Mouse (Mus musculus) midbrain, embryonic 13.5 days (tissue): ENCODE data around the gene Twist2. TPM values are rescaled to one million over a fixed set of nuclear protein-coding genes. Genes with fewer than 3 reads are reported as not detected.

Source experiments
- ATAC-seq: fragments of 200-750 bp; cut with Nextera tagmentation; 2 replicates; pipeline ENCODE4 v1.8.0; 2017; ENCODE audit warnings: mild to moderate bottlenecking, moderate TSS enrichment, moderate library complexity
- H3K27ac ChIP-seq: fragments of 300-500 bp; sonication (generic); 2 replicates; pipeline ENCODE4 v1.5.1; 2015; ENCODE audit warnings: inconsistent platforms, mild to moderate bottlenecking, moderate library complexity
- H3K27me3 ChIP-seq: fragments of 300-500 bp; sonication (generic); 2 replicates; pipeline ENCODE4 v1.6.1; 2015; ENCODE audit warnings: mild to moderate bottlenecking, inconsistent platforms
- H3K36me3 ChIP-seq: fragments of 300-500 bp; sonication (generic); 2 replicates; pipeline ENCODE4 v1.6.1; 2015; ENCODE audit warnings: mild to moderate bottlenecking, inconsistent platforms
- H3K4me1 ChIP-seq: fragments of 300-500 bp; sonication (generic); replicated peaks from 2 replicates; pipeline ENCODE4 v1.6.1; 2015; ENCODE audit warnings: inconsistent platforms
- H3K4me2 ChIP-seq: fragments of 300-500 bp; sonication (generic); replicated peaks from 2 replicates; pipeline ENCODE4 v1.6.1; 2015; ENCODE audit warnings: moderate library complexity, mild to moderate bottlenecking, inconsistent platforms
- H3K4me3 ChIP-seq: fragments of 300-500 bp; sonication (generic); replicated peaks from 2 replicates; pipeline ENCODE4 v1.5.1; 2015; ENCODE audit warnings: mild to moderate bottlenecking, inconsistent platforms
- H3K9ac ChIP-seq: fragments of 300-500 bp; sonication (generic); replicated peaks from 2 replicates; pipeline ENCODE4 v1.6.1; 2015; ENCODE audit warnings: mild to moderate bottlenecking, inconsistent platforms
- H3K9me3 ChIP-seq: fragments of 300-500 bp; sonication (generic); 2 replicates; pipeline ENCODE4 v1.6.1; 2016; ENCODE audit warnings: mild to moderate bottlenecking, inconsistent platforms
- WGBS: fragments of 180-500 bp; shearing (Covaris S2); methylation state at CpG from one replicate; pipeline ENCODE4 v1.1.7; 2015; 5-methylcytosine and 5-hydroxymethylcytosine counted together
- polyA plus RNA-seq: library from polyadenylated mRNA; unstranded; fragments of >200 nt; fragmentation: Nextera tagmentation; extraction: Ambion mirVana; gene quantifications from 2 replicates; pipeline ENCODE4 v1.2.1, GENCODE M21; 2015

Twist2 gene
- polyA plus RNA-seq, 1 experiment from 2014 or later, result 1.3 TPM

- H3K36me3 ChIP-seq, result no peaks in the 10 kb centered on the region
- H3K27ac ChIP-seq, result no peak overlapping the region
- ATAC-seq, result no peak
- no peaks in the 10 kb centered on the region for H3K27me3 ChIP-seq
- no peak overlapping the region for H3K4me3 ChIP-seq
- H3K9me3 ChIP-seq, result no peaks in the 10 kb centered on the region
- 93% methylated on average over 4 of the region's 4 CpGs for WGBS
- H3K9ac ChIP-seq, result no peak overlapping the region
- 0 out of 2 replicates have a peak, but pooled peaks cover 4% of the 10 kb centered on the region for H3K4me1 ChIP-seq
- no peak overlapping the region for H3K4me2 ChIP-seq
These were observed 21.1 kb downstream of the Twist2 start for GRCm38 (mm10) chr1:91822316-91822824.

GRCm38 (mm10) chr1:91823530-91823929 lies 22.3 kb downstream of the Twist2 start:
- Histone ChIP-seq H3K4me3 (no peak overlapping the region), H3K27me3 (no peaks in the 10 kb centered on the region), H3K9me3 (no peaks in the 10 kb centered on the region), H3K36me3 (no peaks in the 10 kb centered on the region), H3K4me1 (0 out of 2 replicates have a peak, but pooled peaks cover 4% of the 10 kb centered on the region), H3K27ac (no peak overlapping the region), H3K9ac (no peak overlapping the region), H3K4me2 (no peak overlapping the region)
- WGBS, result 74% methylated on average over 3 of the region's 3 CpGs
- no peak for ATAC-seq

DNA sequence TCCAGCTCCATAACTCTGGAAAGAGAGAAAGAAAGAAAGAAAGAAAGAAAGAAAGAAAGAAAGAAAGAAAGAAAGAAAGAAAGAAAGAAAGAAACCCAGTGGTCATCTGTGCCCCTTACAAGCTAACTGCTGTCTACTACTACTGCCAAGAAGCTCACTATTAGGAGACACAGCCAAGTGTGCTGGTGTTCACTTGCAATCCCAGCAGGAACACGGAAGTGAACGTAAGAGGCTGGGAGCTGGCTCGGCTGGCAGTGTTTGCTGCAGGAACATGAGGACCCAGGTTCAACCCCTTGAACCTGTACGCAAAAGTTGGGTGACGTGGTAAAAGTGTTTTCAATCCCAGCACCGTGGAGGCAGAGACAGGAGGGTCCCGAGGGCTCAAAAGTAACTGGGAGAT lies 22.7 kb downstream of the Twist2 start:
- 91% methylated on average over 7 of the region's 7 CpGs for WGBS

GRCm38 (mm10) chr1:91825261-91825660 lies 24.0 kb downstream of the Twist2 start:
- H3K9me3 ChIP-seq, result no peaks in the 10 kb centered on the region
- H3K27me3 ChIP-seq, result no peaks in the 10 kb centered on the region
- H3K4me2 ChIP-seq, result no peak overlapping the region
- WGBS, result 55% methylated on average over 4 of the region's 4 CpGs
- H3K9ac ChIP-seq, result no peak overlapping the region
- H3K27ac ChIP-seq, result no peak overlapping the region
- no peak overlapping the region for H3K4me3 ChIP-seq
- 0 out of 2 replicates have a peak, but pooled peaks cover 4% of the 10 kb centered on the region for H3K4me1 ChIP-seq
- ATAC-seq, result no peak
- H3K36me3 ChIP-seq, result no peaks in the 10 kb centered on the region

More for the DNA sequence above, 22.7 kb downstream of the Twist2 start:
- Histone ChIP-seq H3K9me3 (no peaks in the 10 kb centered on the region), H3K27ac (no peak overlapping the region), H3K4me3 (no peak overlapping the region), H3K27me3 (no peaks in the 10 kb centered on the region), H3K4me1 (0 out of 2 replicates have a peak, but pooled peaks cover 4% of the 10 kb centered on the region), H3K4me2 (no peak overlapping the region), H3K9ac (no peak overlapping the region), H3K36me3 (no peaks in the 10 kb centered on the region)
- no peak for ATAC-seq

DNA sequence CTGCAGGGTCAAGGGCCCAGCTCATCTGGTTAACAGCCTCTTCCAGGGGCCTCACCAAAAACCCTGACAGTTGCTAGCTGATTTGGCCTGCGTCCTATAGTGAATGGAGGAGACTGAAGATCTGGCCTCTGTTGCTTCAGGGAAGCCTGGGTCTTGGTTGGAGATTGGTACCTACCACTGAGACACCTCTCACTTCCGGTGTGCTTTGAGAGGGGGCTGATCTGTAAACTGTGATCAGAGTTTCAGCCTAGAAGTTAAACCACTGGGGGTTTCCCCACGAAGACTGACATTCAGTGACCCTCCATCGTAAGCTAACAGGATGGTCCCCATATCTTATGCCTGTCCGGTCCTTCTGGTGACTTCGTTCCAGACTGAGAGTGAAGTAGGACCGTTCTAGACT lies 30.7 kb downstream of the Twist2 start:
- no peak overlapping the region for H3K4me3 ChIP-seq
- no peak overlapping the region for H3K9ac ChIP-seq
- no peaks in the 10 kb centered on the region for H3K9me3 ChIP-seq
- no peak overlapping the region for H3K27ac ChIP-seq
- H3K36me3 ChIP-seq, result no peaks in the 10 kb centered on the region
- 90% methylated on average over 7 of the region's 7 CpGs for WGBS
- H3K4me2 ChIP-seq, result no peak overlapping the region
- no peak for ATAC-seq
- no peaks in the 10 kb centered on the region for H3K27me3 ChIP-seq
- no peaks in the 10 kb centered on the region for H3K4me1 ChIP-seq

DNA sequence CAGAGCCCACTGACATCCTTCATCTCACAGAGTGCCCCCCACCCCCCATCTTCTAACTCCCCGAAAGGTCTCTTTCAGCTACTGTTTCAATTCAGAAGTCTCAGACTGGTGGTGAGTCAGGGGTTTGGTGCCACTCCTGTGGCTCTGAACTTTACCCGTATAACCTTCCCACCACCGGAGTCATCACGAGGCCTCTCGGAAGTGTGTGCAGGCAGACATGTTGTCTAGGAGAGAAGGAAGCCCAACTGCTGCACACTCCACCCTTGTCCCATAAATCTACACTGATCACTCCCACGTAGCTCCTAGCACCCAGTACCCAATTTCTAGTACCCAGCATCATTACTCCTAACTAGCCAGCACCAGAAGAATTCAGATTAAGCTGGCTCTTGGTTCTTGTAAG lies 38.3 kb downstream of the Twist2 start:
- Histone ChIP-seq H3K4me1 (no peaks in the 10 kb centered on the region), H3K27me3 (no peaks in the 10 kb centered on the region), H3K36me3 (no peaks in the 10 kb centered on the region), H3K4me3 (no peak overlapping the region), H3K9me3 (peaks cover 6% of the 10 kb centered on the region; the same call in 1 of the 2 replicates), H3K27ac (no peak overlapping the region), H3K9ac (no peak overlapping the region), H3K4me2 (no peak overlapping the region)
- WGBS, result 91% methylated on average over 6 of the region's 6 CpGs
- ATAC-seq, result no peak

- no peaks in the 10 kb centered on the region for H3K36me3 ChIP-seq
- peaks cover 6% of the 10 kb centered on the region; the same call in 1 of the 2 replicates for H3K9me3 ChIP-seq
- H3K4me3 ChIP-seq, result no peak overlapping the region
- H3K27ac ChIP-seq, result no peak overlapping the region
- WGBS, result 83% methylated on average over 6 of the region's 6 CpGs
- H3K4me2 ChIP-seq, result no peak overlapping the region
- no peaks in the 10 kb centered on the region for H3K27me3 ChIP-seq
- H3K9ac ChIP-seq, result no peak overlapping the region
- no peaks in the 10 kb centered on the region for H3K4me1 ChIP-seq
- ATAC-seq, result no peak
These were observed 38.7 kb downstream of the Twist2 start for GRCm38 (mm10) chr1:91839979-91840378.

GRCm38 (mm10) chr1:91844236-91844635 lies 43.0 kb downstream of the Twist2 start:
- Histone ChIP-seq H3K27ac (no peak overlapping the region), H3K27me3 (no peaks in the 10 kb centered on the region), H3K4me3 (no peak overlapping the region), H3K4me1 (0 out of 2 replicates have a peak, but pooled peaks cover 4% of the 10 kb centered on the region), H3K36me3 (no peaks in the 10 kb centered on the region), H3K4me2 (no peak overlapping the region), H3K9ac (no peak overlapping the region), H3K9me3 (peaks cover 6% of the 10 kb centered on the region; the same call in 1 of the 2 replicates)
- ATAC-seq, result no peak
- WGBS, result 87% methylated on average over 4 of the region's 4 CpGs

DNA sequence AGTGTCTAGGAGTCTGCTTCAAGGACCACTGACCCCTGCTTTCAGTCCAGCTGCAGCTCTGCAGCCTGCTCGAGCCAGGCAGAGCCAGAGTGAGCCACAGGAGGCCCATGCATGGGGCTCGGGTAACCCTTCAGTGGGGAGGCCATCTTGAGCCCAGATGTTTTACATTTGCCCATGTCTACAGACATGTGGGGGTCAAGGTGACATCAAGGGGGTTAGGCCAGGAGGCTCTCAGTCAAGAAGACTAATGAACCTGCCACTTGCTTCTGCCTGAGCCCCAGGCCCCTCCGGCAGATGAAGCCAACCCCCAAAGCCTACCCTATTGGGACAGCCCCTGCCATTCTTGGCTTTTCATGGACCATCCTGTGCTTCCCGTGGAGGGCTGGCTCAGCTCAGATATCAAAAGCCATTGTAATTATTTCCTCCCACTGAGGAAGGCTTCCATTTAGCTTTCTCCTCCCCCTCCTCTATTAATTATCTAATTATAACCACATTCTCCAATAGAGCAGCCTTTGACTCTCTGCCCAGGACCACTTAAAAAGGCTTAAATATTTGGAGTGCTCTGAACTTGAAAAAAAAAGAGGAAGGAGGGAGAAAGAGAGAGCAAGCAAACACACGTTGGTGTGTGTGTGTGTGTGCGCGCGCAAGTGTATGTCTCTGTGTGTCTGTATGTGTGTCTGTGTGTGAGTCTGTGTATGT lies 43.6 kb downstream of the Twist2 start:
- Histone ChIP-seq H3K9me3 (peaks cover 6% of the 10 kb centered on the region; the same call in 1 of the 2 replicates), H3K4me3 (no peak overlapping the region), H3K4me1 (0 out of 2 replicates have a peak, but pooled peaks cover 4% of the 10 kb centered on the region), H3K36me3 (no peaks in the 10 kb centered on the region), H3K27me3 (no peaks in the 10 kb centered on the region), H3K9ac (no peak overlapping the region), H3K27ac (no peak overlapping the region), H3K4me2 (no peak overlapping the region)
- 66% methylated on average over 8 of the region's 8 CpGs for WGBS
- no peak for ATAC-seq

DNA sequence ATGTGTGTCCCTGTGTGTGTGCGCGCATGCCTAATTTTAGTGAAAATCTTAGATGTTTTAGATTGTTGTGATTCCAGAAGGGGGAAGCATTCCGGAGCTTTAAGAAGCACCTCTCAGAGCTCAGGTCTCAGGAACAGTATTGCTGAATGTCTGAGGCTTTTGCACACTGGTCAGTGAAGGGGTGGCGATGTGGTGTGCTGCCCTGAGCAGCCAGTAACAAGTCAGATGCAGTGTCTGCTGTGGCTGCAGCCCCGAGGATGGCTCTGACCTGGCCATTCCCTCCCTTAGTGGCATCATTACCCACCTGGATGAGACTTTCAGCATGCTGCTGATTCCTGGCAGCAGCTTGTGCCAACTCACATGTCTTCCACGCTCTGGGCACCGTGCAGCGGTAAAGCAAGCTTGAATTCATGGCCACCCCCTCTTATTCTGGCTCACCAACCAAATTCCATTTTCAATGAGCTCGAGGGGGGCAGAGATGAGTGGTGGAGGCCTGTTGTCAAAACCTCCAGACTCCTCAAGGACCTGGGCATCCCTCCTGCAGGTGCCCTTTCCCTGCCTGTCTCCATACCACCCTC lies 44.2 kb downstream of the Twist2 start:
- Histone ChIP-seq H3K9ac (no peak overlapping the region), H3K4me3 (no peak overlapping the region), H3K9me3 (peaks cover 6% of the 10 kb centered on the region; the same call in 1 of the 2 replicates), H3K27ac (no peak overlapping the region), H3K27me3 (no peaks in the 10 kb centered on the region), H3K36me3 (no peaks in the 10 kb centered on the region), H3K4me1 (0 out of 2 replicates have a peak, but pooled peaks cover 4% of the 10 kb centered on the region), H3K4me2 (no peak overlapping the region)
- WGBS, result 85% methylated on average over 9 of the region's 9 CpGs
- no peak for ATAC-seq

DNA sequence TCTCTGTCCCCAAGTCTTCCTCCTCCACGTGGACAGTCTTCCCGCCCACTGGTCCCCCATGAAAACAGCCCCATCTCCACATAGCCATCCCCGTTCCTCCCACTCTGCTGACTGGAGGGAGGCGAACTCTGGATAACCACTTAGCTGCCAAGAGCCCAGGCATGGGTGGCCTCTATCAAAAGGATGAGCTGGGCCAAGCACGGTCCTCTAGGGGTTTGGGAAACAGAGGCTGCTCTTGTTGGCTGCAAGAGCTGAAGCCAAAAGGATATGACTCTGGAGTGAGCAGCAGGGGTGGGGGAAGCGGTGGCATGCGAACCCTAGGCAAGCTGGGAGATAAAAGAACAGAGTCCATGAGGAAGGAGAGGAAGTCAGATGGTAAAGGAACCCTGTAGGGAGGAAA lies 50.0 kb downstream of the Twist2 start:
- no peaks in the 10 kb centered on the region for H3K4me1 ChIP-seq
- H3K27me3 ChIP-seq, result no peaks in the 10 kb centered on the region
- ATAC-seq, result no peak
- 90% methylated on average over 7 of the region's 7 CpGs for WGBS
- H3K4me3 ChIP-seq, result no peak overlapping the region
- no peak overlapping the region for H3K27ac ChIP-seq
- no peaks in the 10 kb centered on the region for H3K9me3 ChIP-seq
- H3K9ac ChIP-seq, result no peak overlapping the region
- H3K4me2 ChIP-seq, result no peak overlapping the region
- H3K36me3 ChIP-seq, result no peaks in the 10 kb centered on the region
